Mouse (Mus musculus): Measurements from ENCODE around the gene Cask. TPM values are rescaled to one million over a fixed set of nuclear protein-coding genes. Genes with fewer than 3 reads are reported as not detected.
"Not testable (repeated sequence)": the region's sequence is repeated elsewhere in the genome, so short reads cannot be mapped to it uniquely, and the experiment has no call there.

Gene Cask
- polyA plus RNA-seq, 1 experiment = 1.3 TPM

GRCm38 (mm10) chrX:13765672-13766071, 85.5 kb downstream of the Cask start:
- H3K27me3 ChIP-seq (ENCODE audit: control insufficient read depth, insufficient read depth, low read length) = no peaks in the 10 kb centered on the region
- H3K4me3 ChIP-seq (ENCODE audit: control insufficient read depth, insufficient read depth, low read length) = no peak overlapping the region
- no peak for TF ChIP-seq CTCF (IDR thresholded peaks at IDR 0.05; ENCODE audit: borderline replicate concordance, control insufficient read depth, extremely low read depth, insufficient read depth, low read length, poor library complexity)
- H3K4me1 ChIP-seq (replicated peaks; ENCODE audit: control insufficient read depth, insufficient read depth, low read length) = no peaks in the 10 kb centered on the region
- 100% methylated on average over 1 of the region's 1 CpGs for WGBS
- H3K27ac ChIP-seq (ENCODE audit: control insufficient read depth, insufficient read depth, low read length) = no peak overlapping the region
- H3K36me3 ChIP-seq (ENCODE audit: control insufficient read depth, insufficient read depth, low read length) = no peaks in the 10 kb centered on the region
- no peak for DNase-seq

GRCm38 (mm10) chrX:13765024-13765423, 86.1 kb downstream of the Cask start:
- H3K4me3 ChIP-seq (ENCODE audit: control insufficient read depth, insufficient read depth, low read length) = no peak overlapping the region
- H3K27ac ChIP-seq (ENCODE audit: control insufficient read depth, insufficient read depth, low read length) = no peak overlapping the region
- DNase-seq = no peak
- no peaks in the 10 kb centered on the region for H3K27me3 ChIP-seq (ENCODE audit: control insufficient read depth, insufficient read depth, low read length)
- H3K4me1 ChIP-seq (replicated peaks; ENCODE audit: control insufficient read depth, insufficient read depth, low read length) = no peaks in the 10 kb centered on the region
- TF ChIP-seq POLR2A (IDR thresholded peaks at IDR 0.05; ENCODE audit: control insufficient read depth, extremely low read depth, insufficient read depth, low read length, poor library complexity) = no peak
- TF ChIP-seq CTCF (IDR thresholded peaks at IDR 0.05; ENCODE audit: borderline replicate concordance, control insufficient read depth, extremely low read depth, insufficient read depth, low read length, poor library complexity) = no peak
- no peaks in the 10 kb centered on the region for H3K36me3 ChIP-seq (ENCODE audit: control insufficient read depth, insufficient read depth, low read length)
- WGBS = 91% methylated on average over 1 of the region's 1 CpGs

- no peak overlapping the region for H3K27ac ChIP-seq (ENCODE audit: control insufficient read depth, insufficient read depth, low read length)
- no peaks in the 10 kb centered on the region for H3K27me3 ChIP-seq (ENCODE audit: control insufficient read depth, insufficient read depth, low read length)
- WGBS = 88% methylated on average over 3 of the region's 3 CpGs
- H3K36me3 ChIP-seq (ENCODE audit: control insufficient read depth, insufficient read depth, low read length) = no peaks in the 10 kb centered on the region
- H3K4me1 ChIP-seq (replicated peaks; ENCODE audit: control insufficient read depth, insufficient read depth, low read length) = no peaks in the 10 kb centered on the region
- H3K4me3 ChIP-seq (ENCODE audit: control insufficient read depth, insufficient read depth, low read length) = no peak overlapping the region
- TF ChIP-seq POLR2A (IDR thresholded peaks at IDR 0.05; ENCODE audit: control insufficient read depth, extremely low read depth, insufficient read depth, low read length, poor library complexity) = no peak
- no peak for TF ChIP-seq CTCF (IDR thresholded peaks at IDR 0.05; ENCODE audit: borderline replicate concordance, control insufficient read depth, extremely low read depth, insufficient read depth, low read length, poor library complexity)
- DNase-seq = no peak
Observed at GRCm38 (mm10) chrX:13757279-13758005, 93.7 kb downstream of the Cask start.

- WGBS = 96% methylated on average over 2 of the region's 2 CpGs
- no peaks in the 10 kb centered on the region for H3K4me1 ChIP-seq (replicated peaks; ENCODE audit: control insufficient read depth, insufficient read depth, low read length)
- H3K36me3 ChIP-seq (ENCODE audit: control insufficient read depth, insufficient read depth, low read length) = no peaks in the 10 kb centered on the region
- no peak overlapping the region for H3K27ac ChIP-seq (ENCODE audit: control insufficient read depth, insufficient read depth, low read length)
- H3K4me3 ChIP-seq (ENCODE audit: control insufficient read depth, insufficient read depth, low read length) = no peak overlapping the region
- TF ChIP-seq CTCF (IDR thresholded peaks at IDR 0.05; ENCODE audit: borderline replicate concordance, control insufficient read depth, extremely low read depth, insufficient read depth, low read length, poor library complexity) = no peak
- TF ChIP-seq POLR2A (IDR thresholded peaks at IDR 0.05; ENCODE audit: control insufficient read depth, extremely low read depth, insufficient read depth, low read length, poor library complexity) = no peak
- no peak for DNase-seq
- H3K27me3 ChIP-seq (ENCODE audit: control insufficient read depth, insufficient read depth, low read length) = no peaks in the 10 kb centered on the region
Observed at GRCm38 (mm10) chrX:13741110-13741509, 110.1 kb downstream of the Cask start.

- not testable (repeated sequence) for DNase-seq; H3K4me3 ChIP-seq (ENCODE audit: control insufficient read depth, insufficient read depth, low read length); H3K36me3 ChIP-seq (ENCODE audit: control insufficient read depth, insufficient read depth, low read length); H3K4me1 ChIP-seq (replicated peaks; ENCODE audit: control insufficient read depth, insufficient read depth, low read length); H3K27ac ChIP-seq (ENCODE audit: control insufficient read depth, insufficient read depth, low read length); H3K27me3 ChIP-seq (ENCODE audit: control insufficient read depth, insufficient read depth, low read length)
Observed at GRCm38 (mm10) chrX:13730785-13731184, 120.4 kb downstream of the Cask start.

GRCm38 (mm10) chrX:13729835-13730480, 121.2 kb downstream of the Cask start:
- H3K4me3 ChIP-seq (ENCODE audit: control insufficient read depth, insufficient read depth, low read length) = no peak overlapping the region
- H3K27me3 ChIP-seq (ENCODE audit: control insufficient read depth, insufficient read depth, low read length) = no peaks in the 10 kb centered on the region
- WGBS = 87% methylated on average over 1 of the region's 1 CpGs
- H3K36me3 ChIP-seq (ENCODE audit: control insufficient read depth, insufficient read depth, low read length) = no peaks in the 10 kb centered on the region
- no peak for TF ChIP-seq POLR2A (IDR thresholded peaks at IDR 0.05; ENCODE audit: control insufficient read depth, extremely low read depth, insufficient read depth, low read length, poor library complexity)
- no peak for TF ChIP-seq CTCF (IDR thresholded peaks at IDR 0.05; ENCODE audit: borderline replicate concordance, control insufficient read depth, extremely low read depth, insufficient read depth, low read length, poor library complexity)
- H3K4me1 ChIP-seq (replicated peaks; ENCODE audit: control insufficient read depth, insufficient read depth, low read length) = no peaks in the 10 kb centered on the region
- no peak for DNase-seq
- H3K27ac ChIP-seq (ENCODE audit: control insufficient read depth, insufficient read depth, low read length) = no peak overlapping the region
